Mouse (Mus musculus) monocyte, adult 2 months (primary cell): ENCODE measurements around the gene Tas2r135.

ENCODE experiments used
- DNase-seq, 2 experiments: peaks; one replicate each; pipeline ENCODE4 v3.0.0; 2022; ENCODE audit warnings: low spot score in 2 of 2, low read depth in 1 of 2

The Tas2r135 gene

DNA sequence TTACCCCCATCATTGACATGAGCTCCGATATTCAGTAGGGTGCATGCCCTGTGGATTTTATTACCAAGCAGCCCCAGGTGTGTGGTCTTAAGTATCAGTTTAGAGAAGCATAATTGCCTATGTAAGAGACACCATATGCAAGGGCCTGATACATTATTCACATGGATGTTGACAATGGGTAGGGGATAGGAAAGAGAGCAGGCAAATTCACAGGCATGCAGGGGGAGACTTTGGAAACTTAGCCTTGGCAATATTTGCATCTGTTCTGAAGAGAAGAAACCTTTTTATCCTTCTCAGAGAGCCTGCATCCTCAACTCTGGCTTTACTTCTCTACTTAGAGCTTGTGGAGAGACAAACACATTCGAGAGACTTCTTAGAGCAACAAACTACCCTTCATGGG, at the start of gene Tas2r135:
Tas2r135 (plus strand) TSS at position 301 of the 400 bp plus-strand sequence.
- no peak for DNase-seq

DNA sequence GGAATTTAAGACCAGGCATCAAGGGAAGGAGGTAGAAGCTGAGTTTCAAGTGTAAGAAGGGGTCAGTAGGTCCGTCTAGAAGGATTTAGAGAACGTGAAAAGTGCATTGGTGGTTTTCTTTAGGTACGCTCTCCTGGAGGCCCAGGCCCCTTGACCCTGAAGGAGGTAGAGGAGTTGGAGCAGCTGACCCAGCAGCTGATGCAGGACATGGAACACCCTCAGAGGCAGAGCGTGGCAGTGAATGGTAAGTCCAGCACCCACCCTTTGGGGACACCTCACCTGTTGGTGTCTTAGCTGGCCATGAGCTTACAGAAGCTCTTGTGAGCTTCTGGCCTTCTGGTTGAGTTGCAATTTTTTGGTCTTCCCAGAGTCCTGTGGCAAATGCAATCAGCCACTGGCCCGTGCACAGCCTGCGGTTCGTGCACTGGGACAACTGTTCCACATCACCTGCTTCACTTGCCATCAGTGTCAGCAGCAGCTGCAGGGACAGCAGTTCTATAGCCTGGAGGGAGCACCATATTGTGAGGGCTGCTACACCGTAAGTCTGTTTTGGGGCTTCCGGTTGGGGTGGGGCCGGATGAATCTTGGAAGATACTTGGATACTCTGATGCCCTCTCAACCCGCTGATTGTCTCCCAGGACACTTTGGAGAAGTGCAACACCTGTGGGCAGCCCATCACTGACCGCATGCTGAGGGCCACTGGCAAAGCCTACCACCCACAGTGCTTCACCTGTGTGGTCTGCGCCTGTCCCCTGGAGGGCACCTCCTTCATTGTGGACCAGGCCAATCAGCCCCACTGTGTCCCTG, 49.2 kb upstream of the Tas2r135 start:
- DNase-seq: no peak

DNA sequence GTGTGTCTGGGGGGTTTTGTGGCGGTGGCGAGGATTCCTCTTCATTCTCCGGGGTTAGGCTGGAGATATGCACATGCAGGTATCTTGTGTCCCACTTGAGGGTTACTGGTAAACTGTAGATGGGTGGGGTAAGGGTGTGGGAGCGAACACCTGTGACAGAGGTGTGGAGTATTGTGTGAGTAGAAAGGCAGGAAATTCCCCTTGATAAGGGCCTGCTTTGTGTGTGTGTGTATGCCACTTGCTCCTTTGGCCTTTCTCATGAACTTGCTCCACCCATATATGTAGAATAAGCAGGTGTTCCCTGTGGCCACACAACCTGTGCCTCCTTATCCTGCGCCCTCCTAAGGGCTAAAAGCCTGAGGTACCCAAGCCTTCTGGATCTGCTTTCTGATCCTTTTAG, 48.3 kb upstream of the Tas2r135 start:
- no peak for DNase-seq

DNA sequence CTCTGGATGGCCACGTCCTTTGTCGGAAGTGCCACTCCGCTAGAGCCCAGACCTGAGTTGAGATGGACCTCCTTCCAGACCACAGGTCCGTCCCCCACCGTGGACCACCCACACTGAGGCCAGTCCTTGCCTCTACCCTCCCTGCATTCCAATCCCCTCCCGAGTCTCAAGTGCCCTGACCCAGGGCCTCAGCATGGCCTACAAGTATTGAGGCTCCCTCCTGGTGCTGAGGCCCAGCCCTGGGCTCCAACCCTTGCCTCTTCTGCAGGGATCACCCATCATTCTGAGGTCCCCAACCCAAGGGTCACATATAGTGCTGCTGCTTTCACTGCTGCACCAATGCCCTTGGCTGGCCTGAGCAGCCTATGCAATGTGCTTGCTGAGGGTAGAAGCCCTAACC, 47.3 kb upstream of the Tas2r135 start:
- DNase-seq: no peak

DNA sequence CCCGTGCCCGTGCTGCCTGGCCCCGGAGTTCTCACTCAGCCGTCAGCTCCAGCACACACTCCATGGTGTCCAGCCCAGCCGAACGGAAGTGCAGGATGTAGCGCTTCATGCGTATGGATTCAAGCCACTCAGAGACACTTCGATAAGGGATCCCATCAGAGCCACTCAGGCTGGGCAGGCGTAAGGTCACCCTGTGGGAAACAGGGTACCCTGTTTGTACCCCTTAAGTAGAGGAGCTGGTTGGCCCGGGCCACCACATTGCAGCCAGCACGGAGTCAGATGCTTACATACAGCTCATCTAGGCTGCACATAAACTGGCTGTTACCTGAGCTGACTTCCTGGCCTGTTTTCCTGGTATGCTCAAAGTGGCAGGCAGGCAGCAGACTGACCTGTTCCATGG, 46.3 kb upstream of the Tas2r135 start:
- DNase-seq: no peak

DNA sequence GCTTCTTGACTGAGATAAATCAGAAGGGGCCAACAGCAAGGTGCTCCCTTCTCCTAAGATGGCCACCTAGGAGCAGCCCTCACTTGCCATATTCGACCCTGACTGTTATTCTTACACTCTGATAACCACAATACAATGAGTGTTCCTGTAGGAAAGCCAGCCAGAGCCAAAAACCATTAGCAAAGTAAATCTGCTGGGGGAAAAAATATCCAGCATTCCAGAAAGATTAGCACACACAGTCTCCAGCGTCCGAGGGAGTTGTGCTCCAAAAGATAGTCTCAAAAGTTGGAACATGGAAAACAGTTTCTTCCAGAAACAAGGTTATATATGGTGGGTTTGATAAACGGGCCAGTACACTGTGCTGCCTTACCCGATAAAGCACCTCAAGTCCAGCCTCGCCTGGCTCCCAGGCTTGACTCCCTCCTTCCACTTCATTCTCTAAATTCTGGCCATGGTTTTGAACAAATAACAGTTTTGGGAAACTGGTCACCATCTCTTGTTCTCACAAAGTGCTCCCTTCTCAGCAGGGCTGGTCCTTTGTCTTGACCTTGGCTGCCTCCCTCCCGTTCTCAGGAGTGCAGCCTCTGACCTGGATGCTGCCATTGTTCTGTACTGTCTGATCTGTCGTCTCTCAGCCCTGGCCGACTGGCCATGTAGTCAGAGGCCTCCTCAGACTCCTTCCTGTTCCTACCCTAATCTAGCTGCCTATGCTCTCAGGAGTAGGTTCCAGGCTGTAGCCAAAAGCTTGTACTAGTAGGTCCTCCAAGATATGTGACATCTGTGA, 45.7 kb upstream of the Tas2r135 start:
- no peak for DNase-seq

DNA sequence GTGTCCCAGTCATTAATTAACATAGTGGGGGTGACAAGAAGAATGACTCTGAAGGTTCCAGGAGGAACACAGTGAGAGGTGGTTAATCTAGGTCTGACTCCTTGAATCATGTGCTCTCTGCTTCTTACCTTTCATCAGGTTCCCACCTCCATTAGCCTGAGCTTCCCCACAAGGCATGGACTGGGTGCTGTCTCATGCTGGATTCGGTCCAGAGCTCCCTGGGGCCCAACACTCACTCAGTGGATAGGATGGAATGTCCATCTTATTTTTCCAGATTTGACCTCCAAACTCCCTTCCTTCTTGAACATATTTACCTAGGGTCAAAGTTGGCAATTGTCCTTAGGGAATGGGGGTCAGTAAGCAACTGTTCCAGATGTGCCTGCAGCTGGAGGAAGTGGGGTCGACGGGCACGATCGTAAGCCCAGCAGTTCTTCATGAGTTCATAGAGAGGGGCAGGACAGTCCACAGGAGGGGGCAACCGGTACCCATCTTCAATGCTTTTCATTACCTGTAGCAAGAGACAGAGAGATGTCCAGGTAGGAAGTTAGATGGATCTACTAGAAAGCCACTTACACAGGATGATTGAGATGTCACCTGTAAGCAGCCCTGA, 44.9 kb upstream of the Tas2r135 start:
- no peak for DNase-seq

DNA sequence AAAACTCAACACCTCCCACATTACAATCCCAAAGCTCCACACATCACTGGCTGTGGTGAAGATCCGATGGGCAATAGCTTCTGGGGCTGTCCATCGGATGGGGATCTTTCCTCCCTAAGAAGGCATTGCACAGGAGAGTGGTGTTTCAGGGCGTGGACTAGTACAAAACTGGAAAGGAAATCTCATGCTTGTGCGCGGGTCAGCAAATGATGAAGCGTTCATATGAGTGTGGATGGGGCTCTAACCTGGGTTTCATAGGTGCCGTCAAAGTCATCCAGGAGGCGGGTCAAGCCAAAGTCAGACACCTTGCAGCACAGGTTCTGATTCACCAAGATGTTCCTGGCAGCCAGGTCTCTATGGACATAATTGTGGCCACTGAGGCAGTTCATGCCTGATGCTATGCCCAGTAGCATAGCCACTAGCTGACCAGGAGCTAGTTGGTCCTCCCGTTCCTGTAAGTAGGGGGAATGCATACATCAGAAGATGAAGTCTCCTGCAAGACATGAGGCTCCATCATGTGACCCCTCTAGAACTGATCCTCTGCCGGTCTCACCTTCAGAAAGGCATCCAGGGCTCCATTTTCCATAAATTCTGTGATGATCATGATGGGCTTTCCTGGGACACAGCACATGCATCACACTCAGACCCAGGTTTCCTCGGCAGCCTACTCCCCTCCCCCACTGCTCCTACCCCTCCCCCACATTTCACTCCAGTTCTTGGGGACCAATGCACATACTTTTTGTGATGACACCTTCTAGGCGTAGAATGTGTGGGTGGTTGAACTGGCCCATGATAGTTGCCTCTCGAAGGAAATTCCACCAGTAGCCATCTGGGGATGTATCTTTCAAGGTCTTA, 44.0 kb upstream of the Tas2r135 start:
- no peak for DNase-seq

DNA sequence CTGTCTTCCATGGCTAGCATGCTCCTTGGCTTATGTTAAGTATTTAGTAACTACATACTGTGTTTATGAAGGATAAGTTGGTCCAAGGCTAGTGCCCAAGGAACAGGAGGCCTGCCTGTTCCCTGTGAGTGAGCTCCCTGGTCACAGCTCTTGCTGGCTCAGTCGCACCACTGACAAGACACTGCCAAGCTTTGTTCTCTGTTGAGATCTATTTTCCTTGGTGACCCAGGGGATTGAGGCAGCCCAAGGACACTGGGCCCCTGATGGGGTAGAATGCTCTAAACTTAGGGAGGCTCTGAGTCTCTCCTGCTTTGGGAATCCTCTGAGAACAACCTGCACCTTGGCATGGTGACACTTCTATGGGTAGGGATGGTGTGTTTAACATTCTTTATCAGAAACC, 43.2 kb upstream of the Tas2r135 start:
- DNase-seq: no peak

DNA sequence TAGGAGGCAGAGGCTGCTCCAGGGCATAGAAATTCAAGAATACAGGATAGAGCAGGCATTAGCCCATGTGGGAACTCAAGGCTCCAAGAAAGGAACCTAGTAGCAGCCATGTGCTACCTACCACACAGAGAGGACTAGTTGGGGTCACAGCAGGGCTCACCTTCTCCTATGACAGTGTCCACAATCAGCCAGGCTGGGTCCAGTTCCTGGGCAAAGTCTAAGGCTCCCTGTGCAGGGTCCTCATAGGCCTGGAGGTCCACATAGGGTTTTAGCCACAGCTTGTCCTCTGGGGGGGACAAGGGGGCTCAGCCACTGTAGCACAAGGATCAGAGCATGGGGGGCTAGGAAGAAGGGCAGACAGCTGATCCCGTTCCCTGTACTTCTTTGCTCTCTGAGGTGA, 42.7 kb upstream of the Tas2r135 start:
- no peak for DNase-seq

DNA sequence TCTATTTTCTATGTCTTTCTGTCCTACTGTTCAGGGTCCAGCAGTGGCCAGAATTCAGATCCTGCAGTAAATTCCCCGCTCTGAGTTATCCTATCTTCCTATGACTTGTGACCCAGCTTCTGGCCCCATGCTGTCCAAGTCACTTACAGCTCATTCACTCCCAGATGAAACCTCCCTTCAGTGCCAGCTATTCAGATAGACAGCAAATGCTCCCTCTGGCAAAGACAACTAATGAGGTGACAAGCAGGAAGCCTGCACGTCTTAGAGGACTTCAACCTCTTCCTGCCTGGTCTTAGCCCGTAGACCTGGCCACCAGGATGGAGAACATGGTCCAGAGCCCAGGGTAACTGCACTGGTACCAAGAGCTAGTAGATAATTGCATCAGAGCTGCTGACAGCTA, 42.3 kb upstream of the Tas2r135 start:
- no peak for DNase-seq

DNA sequence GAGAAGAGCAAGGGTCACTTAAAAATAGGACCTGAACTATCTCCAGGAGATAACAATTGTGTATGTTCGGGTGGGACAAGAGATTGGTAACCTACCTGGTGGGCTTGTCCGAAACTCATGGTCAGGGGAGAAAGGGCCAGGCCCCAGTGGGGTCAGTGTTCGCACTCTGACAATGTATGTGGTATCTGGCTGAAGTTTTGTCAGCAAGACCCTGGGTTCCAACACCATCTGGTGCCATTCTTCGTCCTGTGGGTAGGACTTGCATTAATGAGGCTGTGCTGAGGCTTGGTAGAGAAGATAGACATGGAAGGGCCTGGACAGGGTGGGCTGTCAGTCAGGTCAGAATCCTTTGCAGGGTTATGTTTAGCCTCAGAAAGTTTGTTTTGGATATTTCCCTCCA, 41.2 kb upstream of the Tas2r135 start:
- DNase-seq: no peak

DNA sequence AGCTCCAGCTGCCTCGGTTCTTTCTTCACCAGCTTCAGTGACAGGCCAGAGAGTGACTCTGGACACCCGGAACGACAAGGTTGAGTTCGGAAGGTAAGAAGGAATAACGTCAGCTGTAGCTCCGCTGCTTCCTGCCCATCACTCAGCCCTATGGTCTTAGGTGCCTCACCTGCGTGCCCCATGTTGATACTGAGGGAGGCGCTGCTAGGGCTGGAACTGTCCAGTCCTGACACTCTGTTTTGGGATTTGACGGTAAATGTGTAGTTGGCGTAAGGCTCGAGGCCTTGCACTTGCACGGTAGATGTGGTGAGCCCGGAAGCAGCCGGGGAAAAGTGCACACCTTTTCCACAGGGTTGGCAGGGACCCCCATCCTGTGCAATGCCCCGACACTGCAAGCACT, 40.6 kb upstream of the Tas2r135 start:
- no peak for DNase-seq

DNA sequence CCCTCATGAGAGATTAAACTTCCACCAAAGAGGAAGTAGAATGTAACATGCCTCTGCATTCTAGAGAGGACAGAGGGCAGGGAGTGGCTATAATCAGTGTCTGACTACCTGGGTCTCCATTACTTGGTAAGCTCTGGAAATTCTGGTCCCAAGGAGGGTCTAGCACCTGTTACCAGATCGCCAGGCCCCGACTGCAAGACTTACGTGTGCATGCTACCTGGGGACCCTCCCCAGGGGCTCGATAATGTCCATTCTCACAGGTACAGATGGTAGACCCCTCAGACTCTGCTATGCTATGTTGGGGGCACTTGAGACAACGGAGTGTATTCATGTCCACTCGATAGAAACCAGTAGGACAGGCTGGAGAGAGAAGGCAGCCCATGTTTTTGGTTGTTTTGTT, 40.0 kb upstream of the Tas2r135 start:
- DNase-seq: no peak

DNA sequence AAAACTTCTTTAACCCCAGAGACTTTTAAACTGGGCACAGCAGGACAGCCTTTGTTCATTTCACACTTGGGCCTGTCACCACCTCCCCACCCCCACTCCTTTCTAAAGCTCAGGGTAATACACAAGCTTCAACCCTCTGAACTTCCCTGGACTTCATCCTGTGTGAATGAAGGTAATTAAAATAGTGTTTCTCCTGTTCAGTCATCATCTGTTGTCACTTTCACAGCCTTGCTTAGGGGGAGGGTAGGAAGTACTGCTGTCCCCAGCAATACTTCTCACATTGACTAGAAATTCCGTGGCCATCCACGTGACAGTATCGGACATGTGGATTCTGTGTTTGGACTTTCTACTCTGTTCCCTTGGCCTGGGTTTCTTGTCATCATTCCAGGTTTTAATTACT, 35.4 kb upstream of the Tas2r135 start:
- no peak for DNase-seq

DNA sequence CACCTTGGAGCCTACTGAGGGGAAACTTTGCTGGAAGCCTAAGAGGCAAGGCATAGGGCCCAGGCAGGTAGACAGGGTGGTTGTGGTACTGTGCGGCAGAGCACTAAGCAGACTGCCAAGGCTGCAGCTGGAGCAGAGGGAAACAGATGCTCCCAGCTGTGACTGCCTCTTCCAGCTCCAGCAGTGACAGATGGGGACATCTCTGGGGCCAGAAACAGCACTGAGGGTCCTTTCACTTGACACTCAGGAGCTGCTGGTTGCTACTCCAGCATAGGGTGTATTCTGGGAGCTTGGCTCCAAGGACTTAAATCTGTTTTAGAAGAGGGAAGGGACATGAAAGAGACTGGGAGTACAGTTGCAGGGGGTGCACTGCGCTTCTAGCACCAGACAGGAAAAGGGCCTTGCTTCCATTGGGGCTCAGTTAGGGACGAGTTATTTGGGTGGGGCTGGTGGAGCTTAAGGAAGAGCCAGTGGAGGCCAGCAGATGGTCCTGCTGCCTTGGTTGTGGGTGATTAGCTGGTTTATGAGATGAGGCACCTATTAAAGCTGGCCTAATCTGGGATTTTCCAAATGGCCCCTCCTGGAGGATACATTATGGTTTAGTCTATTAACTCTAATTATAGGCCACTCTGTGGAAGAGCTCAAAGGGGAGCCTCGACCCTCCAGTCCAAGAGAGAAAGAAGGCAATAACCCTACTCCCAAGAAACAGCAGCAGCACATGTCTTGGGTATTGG, 34.4 kb upstream of the Tas2r135 start:
- no peak for DNase-seq

DNA sequence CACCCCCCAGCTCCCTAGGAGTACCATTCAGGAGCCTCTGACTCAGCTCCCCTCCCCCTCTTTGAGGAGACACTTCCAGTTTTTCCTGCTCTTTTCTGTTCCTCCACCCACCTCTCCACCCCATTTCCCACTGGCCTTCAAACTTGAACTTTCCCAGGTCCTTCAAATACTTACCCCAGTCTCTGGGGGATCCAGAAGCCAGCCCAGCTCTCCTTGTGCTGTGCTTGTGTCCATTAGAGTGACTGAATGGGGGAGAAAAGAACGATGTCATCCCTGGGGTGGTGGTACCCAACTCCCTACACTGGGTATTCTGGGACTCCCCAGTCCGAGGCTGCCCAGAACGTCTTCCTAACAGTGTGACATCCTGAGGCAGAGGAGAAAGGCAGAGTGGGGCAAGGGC, 33.2 kb upstream of the Tas2r135 start:
- DNase-seq: no peak

DNA sequence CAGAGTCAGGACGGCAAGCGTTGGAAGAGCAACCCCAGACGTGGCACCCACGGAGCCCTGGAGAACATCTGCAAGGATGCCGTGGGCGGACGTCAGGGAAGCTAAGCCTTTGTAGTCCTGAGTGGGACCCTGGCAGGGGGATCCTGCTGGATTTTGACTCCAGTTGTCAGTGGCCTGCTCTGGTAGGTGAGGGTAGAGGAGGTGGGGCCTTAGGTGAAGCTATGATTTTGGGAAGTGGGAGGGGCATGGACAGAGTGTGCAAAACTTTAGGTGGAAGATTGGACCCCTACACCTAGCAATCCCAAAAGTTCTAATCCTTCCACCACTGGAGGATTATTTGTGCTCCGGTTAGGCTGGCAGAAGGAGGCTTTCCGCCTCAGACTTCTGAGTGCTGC, 32.8 kb upstream of the Tas2r135 start:
- DNase-seq: no peak

DNA sequence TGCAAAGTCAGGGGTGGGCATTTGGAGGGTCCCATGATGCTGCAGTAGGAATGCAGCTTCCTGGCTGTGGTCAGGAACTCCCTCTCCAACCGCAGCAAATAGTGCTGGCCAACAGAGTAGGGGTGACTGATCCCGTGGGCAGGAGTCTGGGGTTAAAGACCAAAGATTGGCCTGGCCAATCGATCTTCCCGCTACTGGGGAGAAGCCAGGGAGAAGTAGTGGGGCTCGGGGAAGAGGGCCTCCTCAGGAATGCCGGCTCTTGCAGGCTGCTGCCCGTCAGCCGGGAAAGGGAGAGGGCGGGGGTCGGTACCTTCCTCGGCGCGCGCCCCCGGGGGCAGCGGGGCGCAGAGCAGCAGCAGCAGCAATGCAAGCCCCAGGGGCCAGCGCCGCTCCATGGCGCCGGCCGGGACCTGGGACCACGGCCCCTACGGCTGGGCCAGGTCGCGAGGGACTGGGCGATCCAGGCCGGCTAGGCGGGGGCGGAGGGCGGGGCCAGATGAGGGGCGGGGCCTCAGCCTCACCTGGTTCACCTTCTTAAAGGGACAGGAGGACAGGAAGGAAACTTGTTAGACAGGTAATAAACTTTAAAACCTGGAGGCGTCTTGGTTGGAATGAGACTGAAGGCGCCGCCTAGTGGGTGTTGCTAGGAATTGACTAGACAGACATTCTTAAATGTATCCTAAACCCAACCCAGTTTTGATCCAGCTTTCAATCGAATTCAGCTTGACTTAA, 32.3 kb upstream of the Tas2r135 start, which contains the start of gene Epha1:
Epha1 (minus strand) TSS at position 453 of the 732 bp plus-strand sequence.
- no peak for DNase-seq
